Mouse (Mus musculus): ENCODE results near the gene Cers4. TPM values are rescaled to one million over a fixed set of nuclear protein-coding genes. Genes with fewer than 3 reads are reported as not detected.

The Cers4 gene
- polyA plus RNA-seq, 1 experiment from 2014 or later, result 55.7 TPM

DNA sequence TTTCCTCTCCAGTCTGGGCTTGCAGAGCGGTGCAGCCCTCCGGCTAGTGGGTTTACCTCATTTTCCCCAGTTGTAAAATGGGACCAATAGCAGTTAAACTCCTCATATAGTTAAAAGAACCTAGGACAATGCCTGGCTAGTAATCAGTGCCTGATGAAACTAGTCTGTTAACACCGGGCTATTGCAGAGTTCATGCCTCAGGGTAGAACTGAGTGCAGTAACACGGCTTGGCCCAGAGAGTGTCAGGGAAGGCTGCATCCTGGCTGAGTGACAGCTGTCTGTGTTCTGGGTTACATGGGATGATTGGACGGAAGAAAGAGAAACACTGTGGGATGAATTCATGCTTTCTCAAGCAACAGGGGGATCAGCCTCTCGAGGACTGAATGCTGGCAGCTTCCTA lies 3.1 kb downstream of the Cers4 start:
- peak overlapping the region; percentile 16; the same call in 1 of the 2 replicates for H3K4me2 ChIP-seq (ENCODE audit: low read length)
- no peak for ATAC-seq
- H3K4me3 ChIP-seq (ENCODE audit: low read length), result no peak overlapping the region
- WGBS, result 67% methylated on average over 6 of the region's 6 CpGs
- H3K27me3 ChIP-seq (replicated peaks; ENCODE audit: control insufficient read depth, insufficient read depth, low read length), result no peaks in the 10 kb centered on the region
- peaks cover 21% of the 10 kb centered on the region for H3K4me1 ChIP-seq (ENCODE audit: control insufficient read depth, insufficient read depth, low read depth, low read length)
- no peaks in the 10 kb centered on the region for H3K36me3 ChIP-seq (ENCODE audit: control insufficient read depth, insufficient read depth, low read length)
- H3K9ac ChIP-seq (ENCODE audit: low read depth, low read length), result no peak overlapping the region
- H3K27ac ChIP-seq (ENCODE audit: low read depth, low read length), result no peak overlapping the region
- H3K9me3 ChIP-seq (ENCODE audit: control insufficient read depth, low read length), result no peaks in the 10 kb centered on the region

DNA sequence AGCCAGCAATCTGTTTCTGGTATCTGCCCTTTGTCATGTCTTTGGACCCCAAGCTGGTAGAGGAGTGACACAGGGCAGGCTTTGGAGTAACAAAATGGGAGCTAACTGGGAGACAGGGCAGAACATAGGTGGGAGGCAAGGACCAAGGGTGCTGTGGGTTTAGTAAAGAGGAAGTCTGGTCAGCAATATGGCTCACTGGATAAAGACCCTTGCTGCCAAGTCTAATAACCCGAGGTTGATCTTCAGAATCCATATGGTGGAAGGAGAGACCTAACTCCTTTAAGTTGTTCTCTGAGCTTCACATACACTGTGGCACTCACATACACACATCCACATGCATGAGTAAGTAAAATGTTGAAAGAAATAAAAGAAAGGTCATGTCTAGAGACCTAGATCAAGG lies 4.8 kb downstream of the Cers4 start:
- Histone ChIP-seq H3K27me3 (replicated peaks; ENCODE audit: control insufficient read depth, insufficient read depth, low read length) (no peaks in the 10 kb centered on the region), H3K4me1 (ENCODE audit: control insufficient read depth, insufficient read depth, low read depth, low read length) (peaks cover 20% of the 10 kb centered on the region), H3K27ac (ENCODE audit: low read depth, low read length) (no peak overlapping the region), H3K9me3 (ENCODE audit: control insufficient read depth, low read length) (no peaks in the 10 kb centered on the region), H3K4me3 (ENCODE audit: low read length) (no peak overlapping the region), H3K9ac (ENCODE audit: low read depth, low read length) (no peak overlapping the region), H3K4me2 (ENCODE audit: low read length) (no peak overlapping the region), H3K36me3 (ENCODE audit: control insufficient read depth, insufficient read depth, low read length) (no peaks in the 10 kb centered on the region)
- ATAC-seq, result no peak
- WGBS, result 84% methylated on average over 1 of the region's 1 CpGs

DNA sequence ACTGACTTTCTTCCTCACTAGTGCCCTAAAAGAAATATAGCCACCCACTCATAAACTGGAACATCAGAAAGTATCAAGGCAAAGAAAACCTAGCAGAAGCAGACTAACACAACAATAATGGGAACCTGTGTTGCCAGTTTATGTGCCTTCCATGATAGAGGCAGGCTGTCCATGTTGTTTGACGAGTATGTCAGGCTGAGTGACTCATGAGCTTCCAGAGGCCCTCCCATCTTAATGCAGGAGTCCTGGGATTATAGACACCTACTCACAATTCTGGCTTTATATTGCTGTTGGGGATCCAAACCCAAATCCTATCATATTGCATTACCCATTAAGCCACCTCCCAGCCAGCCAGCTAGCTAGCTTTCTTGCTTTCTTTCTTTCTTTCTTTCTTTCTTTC lies 12.5 kb downstream of the Cers4 start:
- Histone ChIP-seq H3K4me2 (ENCODE audit: low read length) (no peak overlapping the region), H3K27ac (ENCODE audit: low read depth, low read length) (no peak overlapping the region), H3K4me1 (ENCODE audit: control insufficient read depth, insufficient read depth, low read depth, low read length) (no peaks in the 10 kb centered on the region), H3K4me3 (ENCODE audit: low read length) (no peak overlapping the region), H3K27me3 (replicated peaks; ENCODE audit: control insufficient read depth, insufficient read depth, low read length) (no peaks in the 10 kb centered on the region), H3K9me3 (ENCODE audit: control insufficient read depth, low read length) (no peaks in the 10 kb centered on the region), H3K9ac (ENCODE audit: low read depth, low read length) (no peak overlapping the region), H3K36me3 (ENCODE audit: control insufficient read depth, insufficient read depth, low read length) (no peaks in the 10 kb centered on the region)
- no peak for ATAC-seq
- 89% methylated on average over 1 of the region's 1 CpGs for WGBS

DNA sequence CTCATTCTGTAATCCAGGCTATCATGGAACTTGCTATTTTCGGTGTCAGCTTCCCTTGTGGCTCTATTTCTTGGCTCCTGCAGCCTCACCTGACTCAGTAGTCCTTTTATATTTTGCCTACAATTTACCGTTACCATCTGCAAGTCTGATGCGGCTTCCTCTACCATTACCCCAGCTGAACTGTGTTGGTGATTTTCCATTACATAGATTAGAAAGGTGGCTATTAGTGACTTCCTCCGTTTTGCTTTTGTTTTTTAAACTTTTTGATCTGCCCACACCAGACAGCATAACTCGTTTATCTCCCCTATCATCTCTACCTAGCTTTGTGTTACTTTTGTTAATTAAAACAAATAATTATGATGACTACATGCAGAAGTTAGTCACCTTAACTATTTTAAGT lies 14.7 kb downstream of the Cers4 start:
- H3K27ac ChIP-seq (ENCODE audit: low read depth, low read length), result no peak overlapping the region
- ATAC-seq, result no peak
- no peak overlapping the region for H3K9ac ChIP-seq (ENCODE audit: low read depth, low read length)
- no peaks in the 10 kb centered on the region for H3K36me3 ChIP-seq (ENCODE audit: control insufficient read depth, insufficient read depth, low read length)
- H3K9me3 ChIP-seq (ENCODE audit: control insufficient read depth, low read length), result no peaks in the 10 kb centered on the region
- H3K4me2 ChIP-seq (ENCODE audit: low read length), result no peak overlapping the region
- no peak overlapping the region for H3K4me3 ChIP-seq (ENCODE audit: low read length)
- no peaks in the 10 kb centered on the region for H3K27me3 ChIP-seq (replicated peaks; ENCODE audit: control insufficient read depth, insufficient read depth, low read length)
- H3K4me1 ChIP-seq (ENCODE audit: control insufficient read depth, insufficient read depth, low read depth, low read length), result peaks cover 10% of the 10 kb centered on the region
- WGBS, result 87% methylated on average over 5 of the region's 5 CpGs

DNA sequence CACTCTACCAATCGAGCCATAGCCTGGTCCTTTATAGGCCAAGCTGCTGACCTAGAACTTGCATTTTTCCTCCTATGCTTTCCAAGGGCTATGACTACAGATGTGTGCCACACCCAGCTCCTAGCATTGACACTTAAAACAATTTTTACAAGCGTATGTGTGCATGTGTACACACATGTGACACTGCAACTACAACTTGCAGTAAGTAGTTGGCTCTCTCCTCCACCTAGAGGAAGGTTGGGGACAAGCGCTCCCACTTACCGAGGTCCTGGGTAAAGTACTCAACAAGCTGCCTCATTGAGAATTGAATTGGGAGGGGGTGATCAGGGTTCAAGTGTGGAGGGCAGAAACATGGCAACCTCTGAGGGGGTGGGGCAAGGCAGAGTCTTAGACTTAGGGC lies 18.0 kb downstream of the Cers4 start:
- Histone ChIP-seq H3K9ac (ENCODE audit: low read depth, low read length) (no peak overlapping the region), H3K9me3 (ENCODE audit: control insufficient read depth, low read length) (no peaks in the 10 kb centered on the region), H3K27ac (ENCODE audit: low read depth, low read length) (no peak overlapping the region), H3K4me2 (ENCODE audit: low read length) (no peak overlapping the region), H3K27me3 (replicated peaks; ENCODE audit: control insufficient read depth, insufficient read depth, low read length) (no peaks in the 10 kb centered on the region), H3K36me3 (ENCODE audit: control insufficient read depth, insufficient read depth, low read length) (no peaks in the 10 kb centered on the region), H3K4me1 (ENCODE audit: control insufficient read depth, insufficient read depth, low read depth, low read length) (peaks cover 10% of the 10 kb centered on the region), H3K4me3 (ENCODE audit: low read length) (no peak overlapping the region)
- ATAC-seq, result 0 out of 2 replicates have a peak, but pooled peaks have one; percentile 13
- 92% methylated on average over 4 of the region's 4 CpGs for WGBS

DNA sequence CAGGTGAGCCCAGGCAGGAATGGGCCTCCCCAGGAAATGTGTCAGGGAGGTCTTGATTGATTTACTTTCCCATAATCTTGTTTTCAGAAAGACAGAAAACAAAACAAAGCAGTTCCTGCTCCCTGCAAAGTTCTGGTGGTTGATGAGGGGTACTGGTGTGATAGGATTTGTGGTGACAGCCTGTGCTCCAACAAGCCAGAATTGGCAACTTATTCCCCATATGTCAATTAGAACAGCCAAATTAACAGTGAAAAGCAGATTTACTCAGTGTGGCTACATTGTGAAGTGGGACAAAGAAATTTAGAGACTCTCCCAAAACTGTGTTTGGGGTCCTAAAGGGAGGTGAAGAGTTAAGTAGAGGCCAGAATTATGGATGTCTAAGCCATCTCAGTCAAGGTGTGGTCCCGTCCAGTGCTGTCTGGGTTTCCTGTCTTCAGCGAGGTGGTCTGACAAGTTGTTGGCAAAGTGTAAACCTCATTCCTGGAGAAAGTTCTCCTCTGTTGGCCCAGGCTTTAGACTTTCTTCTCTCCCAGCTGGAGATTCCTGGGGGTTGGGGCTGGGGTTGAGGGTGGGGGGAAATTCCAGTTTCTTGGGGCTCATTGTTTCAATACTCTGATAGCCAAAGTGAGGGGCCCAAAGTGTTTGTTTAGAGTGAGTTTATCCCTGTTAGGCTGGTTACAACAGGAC lies 18.7 kb downstream of the Cers4 start:
- Histone ChIP-seq H3K27ac (ENCODE audit: low read depth, low read length) (peak overlapping the region; percentile 12; the same call in 1 of the 2 replicates), H3K9ac (ENCODE audit: low read depth, low read length) (no peak overlapping the region)

DNA sequence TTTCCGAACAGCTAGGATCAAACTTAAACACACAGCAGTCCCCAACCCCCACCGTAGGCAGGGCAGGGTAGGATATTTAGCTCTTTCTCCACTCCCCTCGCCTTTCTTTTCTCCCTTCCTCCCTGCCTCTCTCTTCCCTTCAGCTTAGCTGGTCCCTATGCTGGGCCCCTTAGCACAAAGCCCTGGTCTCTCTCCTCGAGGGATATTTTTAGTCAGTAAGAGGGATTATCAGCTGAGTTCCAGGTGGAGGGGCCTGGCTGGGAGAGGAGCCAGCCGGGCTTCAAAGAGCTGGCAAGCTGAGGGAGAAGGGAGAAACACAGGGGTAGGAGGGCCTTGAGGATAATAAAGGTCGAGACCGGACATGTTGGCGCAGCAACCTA lies 19.3 kb downstream of the Cers4 start:
- H3K9ac ChIP-seq (ENCODE audit: low read depth, low read length), result no peak overlapping the region
- H3K27me3 ChIP-seq (replicated peaks; ENCODE audit: control insufficient read depth, insufficient read depth, low read length), result no peaks in the 10 kb centered on the region
- peak overlapping the region; percentile 12; the same call in 1 of the 2 replicates for H3K27ac ChIP-seq (ENCODE audit: low read depth, low read length)
- H3K9me3 ChIP-seq (ENCODE audit: control insufficient read depth, low read length), result no peaks in the 10 kb centered on the region
- ATAC-seq, result peak; percentile 21; the same call in 1 of the 2 replicates
- peaks cover 4% of the 10 kb centered on the region; the same call in 1 of the 2 replicates for H3K36me3 ChIP-seq (ENCODE audit: control insufficient read depth, insufficient read depth, low read length)
- H3K4me2 ChIP-seq (ENCODE audit: low read length), result no peak overlapping the region
- H3K4me3 ChIP-seq (ENCODE audit: low read length), result no peak overlapping the region
- H3K4me1 ChIP-seq (ENCODE audit: control insufficient read depth, insufficient read depth, low read depth, low read length), result peaks cover 10% of the 10 kb centered on the region
- 25% methylated on average over 8 of the region's 8 CpGs for WGBS

More for the DNA sequence above, 18.7 kb downstream of the Cers4 start:
- Histone ChIP-seq H3K4me1 (ENCODE audit: control insufficient read depth, insufficient read depth, low read depth, low read length) (peaks cover 10% of the 10 kb centered on the region), H3K36me3 (ENCODE audit: control insufficient read depth, insufficient read depth, low read length) (no peaks in the 10 kb centered on the region), H3K4me2 (ENCODE audit: low read length) (no peak overlapping the region), H3K9me3 (ENCODE audit: control insufficient read depth, low read length) (no peaks in the 10 kb centered on the region), H3K4me3 (ENCODE audit: low read length) (no peak overlapping the region), H3K27me3 (replicated peaks; ENCODE audit: control insufficient read depth, insufficient read depth, low read length) (no peaks in the 10 kb centered on the region)
- 30% methylated on average over 2 of the region's 2 CpGs for WGBS
- no peak for ATAC-seq

DNA sequence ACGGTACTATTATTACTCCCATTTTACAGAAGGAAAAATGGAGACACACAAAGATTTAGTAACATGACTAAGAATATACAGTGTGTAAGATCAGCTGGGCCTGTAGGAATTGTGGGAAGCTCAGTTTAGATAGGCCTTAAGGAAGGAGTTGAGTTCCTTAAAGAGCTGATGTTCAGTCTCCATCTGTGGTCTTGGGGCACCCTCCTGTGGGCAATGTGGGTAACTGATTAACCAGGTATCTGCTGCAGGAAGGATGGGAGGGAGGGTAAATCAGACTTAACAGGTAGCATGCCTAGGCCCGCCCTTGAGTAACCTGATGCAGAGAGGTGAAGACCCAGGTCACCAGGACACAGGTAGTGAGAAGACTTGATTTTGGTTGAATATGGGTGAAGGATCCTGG lies 23.3 kb downstream of the Cers4 start:
- H3K27ac ChIP-seq (ENCODE audit: low read depth, low read length), result no peak overlapping the region
- WGBS, result 86% methylated on average over 2 of the region's 2 CpGs
- ATAC-seq, result no peak
- H3K9me3 ChIP-seq (ENCODE audit: control insufficient read depth, low read length), result no peaks in the 10 kb centered on the region
- H3K36me3 ChIP-seq (ENCODE audit: control insufficient read depth, insufficient read depth, low read length), result peaks cover 39% of the 10 kb centered on the region
- H3K27me3 ChIP-seq (replicated peaks; ENCODE audit: control insufficient read depth, insufficient read depth, low read length), result no peaks in the 10 kb centered on the region
- no peak overlapping the region for H3K4me2 ChIP-seq (ENCODE audit: low read length)
- no peak overlapping the region for H3K9ac ChIP-seq (ENCODE audit: low read depth, low read length)
- peaks cover 9% of the 10 kb centered on the region for H3K4me1 ChIP-seq (ENCODE audit: control insufficient read depth, insufficient read depth, low read depth, low read length)
- H3K4me3 ChIP-seq (ENCODE audit: low read length), result no peak overlapping the region

DNA sequence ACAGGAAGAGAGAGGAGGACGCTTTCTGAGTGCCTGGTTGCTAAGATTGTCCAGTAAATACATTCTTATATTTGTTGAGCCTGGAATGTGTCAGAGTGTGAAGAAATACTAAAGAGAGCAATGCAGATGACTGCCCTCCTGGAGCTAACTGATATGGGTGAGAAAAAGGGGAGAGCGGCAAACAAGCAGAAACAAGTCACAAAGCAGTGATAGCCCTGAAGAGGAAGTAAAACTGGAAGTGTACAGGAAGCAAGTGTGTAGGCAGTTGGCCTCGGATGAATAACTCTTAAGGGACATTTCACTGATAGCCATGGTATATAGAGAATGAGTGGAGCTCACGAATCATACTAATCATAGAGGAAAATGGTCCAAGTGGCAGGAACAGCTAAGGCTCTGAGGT lies 28.6 kb downstream of the Cers4 start:
- Histone ChIP-seq H3K36me3 (ENCODE audit: control insufficient read depth, insufficient read depth, low read length) (peaks cover 58% of the 10 kb centered on the region), H3K4me1 (ENCODE audit: control insufficient read depth, insufficient read depth, low read depth, low read length) (no peaks in the 10 kb centered on the region), H3K27me3 (replicated peaks; ENCODE audit: control insufficient read depth, insufficient read depth, low read length) (no peaks in the 10 kb centered on the region), H3K27ac (ENCODE audit: low read depth, low read length) (no peak overlapping the region), H3K9me3 (ENCODE audit: control insufficient read depth, low read length) (no peaks in the 10 kb centered on the region), H3K4me3 (ENCODE audit: low read length) (no peak overlapping the region), H3K4me2 (ENCODE audit: low read length) (no peak overlapping the region), H3K9ac (ENCODE audit: low read depth, low read length) (no peak overlapping the region)
- no peak for ATAC-seq
- 88% methylated on average over 4 of the region's 4 CpGs for WGBS

Measured in hindbrain, embryonic 16.5 days (tissue).